Mouse (Mus musculus) cerebellum, adult 2 months (tissue): ENCODE measurements around the gene Idh3b.

ENCODE experiments used
- CTCF ChIP-seq: fragments of 200-500 bp; IDR thresholded peaks from 2 replicates; pipeline ENCODE4 v1.5.1; 2011; ENCODE audit warnings: low read depth, mild to moderate bottlenecking, control low read depth, low read length, moderate library complexity, borderline replicate concordance; ENCODE audit not compliant: insufficient read depth
- POLR2A ChIP-seq: fragments of 200-500 bp; IDR thresholded peaks from 2 replicates; pipeline ENCODE4 v1.6.1; 2011; ENCODE audit warnings: low read length, control low read depth, borderline replicate concordance; ENCODE audit not compliant: insufficient read depth

GRCm38 (mm10) chr2:130294936-130295277 lies 10.6 kb upstream of the Idh3b start, which contains the start of gene Ebf4:
- TF ChIP-seq CTCF (no peak), POLR2A (no peak)
